7 mouse cellular contexts compared by ENCODE assay signal in genomic region chr3:90668846-90669245, GRCm38 (mm10). TPM values are rescaled to one million over a fixed set of nuclear protein-coding genes. Genes with fewer than 3 reads are reported as not detected.
A peak's percentile ranks its signal among the peaks of the same experiment; 100 is the strongest.
DNase-seq lines count a peak whose midpoint lies in the region; ATAC-seq lines count a peak whose summit lies in the region.

TSS of gene S100a8 (plus strand) at chr3:90668978.

- H3K4me2 ChIP-seq in limb, embryonic 15.5 days: no peak within 1 kb of the TSS
- no peak within 1 kb of the TSS for H3K4me2 ChIP-seq in midbrain, embryonic 16.5 days (ENCODE audit: low read length)

- H3K36me3 ChIP-seq in limb, embryonic 15.5 days: no peaks in the 10 kb centered on the region
- H3K36me3 ChIP-seq in midbrain, embryonic 16.5 days (ENCODE audit: control insufficient read depth, insufficient read depth, low read length): no peaks in the 10 kb centered on the region

- no peak within 1 kb of the TSS for H3K4me3 ChIP-seq in limb, embryonic 15.5 days
- no peak within 1 kb of the TSS for H3K4me3 ChIP-seq in midbrain, embryonic 16.5 days (ENCODE audit: low read depth, low read length)

- H3K4me1 ChIP-seq in limb, embryonic 15.5 days: no peaks in the 10 kb centered on the region
- no peaks in the 10 kb centered on the region for H3K4me1 ChIP-seq in midbrain, embryonic 16.5 days (ENCODE audit: control insufficient read depth, insufficient read depth, low read length)

- WGBS in limb, embryonic 15.5 days: 39% methylated on average over 8 of the region's 8 CpGs
- 77% methylated on average over 8 of the region's 8 CpGs for WGBS in midbrain, embryonic 16.5 days

- no peaks in the 10 kb centered on the region for H3K9me3 ChIP-seq in limb, embryonic 15.5 days
- no peaks in the 10 kb centered on the region for H3K9me3 ChIP-seq in midbrain, embryonic 16.5 days (replicated peaks; ENCODE audit: control insufficient read depth, low read length, poor library complexity, severe bottlenecking)

- H3K27ac ChIP-seq in limb, embryonic 15.5 days: no peak within 1 kb of the TSS
- H3K27ac ChIP-seq in midbrain, embryonic 16.5 days (ENCODE audit: low read length): no peak within 1 kb of the TSS

- ATAC-seq in common myeloid progenitor, adult 5-6 weeks (replicated peaks; ENCODE audit: low read depth, poor library complexity, severe bottlenecking): peak; percentile 57; the same call in 1 of the 2 replicates
- ATAC-seq in limb, embryonic 15.5 days (ENCODE audit: insufficient number of reproducible peaks, low FRiP score, low TSS enrichment, low read depth): no peak
- ATAC-seq in neutrophil, adult 5-6 weeks (ENCODE audit: extremely low read depth, insufficient number of reproducible peaks, low FRiP score, poor library complexity, severe bottlenecking): peak; percentile 77
- ATAC-seq in midbrain, embryonic 16.5 days: no peak

- H3K27me3 ChIP-seq in limb, embryonic 15.5 days: no peaks in the 10 kb centered on the region
- no peaks in the 10 kb centered on the region for H3K27me3 ChIP-seq in midbrain, embryonic 16.5 days (ENCODE audit: control insufficient read depth, insufficient read depth, low read depth, low read length)

- H3K9ac ChIP-seq in limb, embryonic 15.5 days: no peak within 1 kb of the TSS
- no peak within 1 kb of the TSS for H3K9ac ChIP-seq in midbrain, embryonic 16.5 days (ENCODE audit: low read depth, low read length)

- peak; percentile 15 for DNase-seq in ovary, postnatal 36 days (ENCODE audit: low spot score)
- DNase-seq in ovary, postnatal 10 days (ENCODE audit: low spot score): no peak
- DNase-seq in thymus, postnatal 10 days (ENCODE audit: low spot score in 2 of 2): no peak

RNA-seq across cellular contexts. Expression of gene S100a8, which starts in this region (rescaled TPM):
- total RNA-seq in common myeloid progenitor, adult 5-6 weeks (2017): 430 and 433 TPM in 2 replicates
- polyA plus RNA-seq in limb, embryonic 15.5 days (2015; fragmentation: Nextera tagmentation; extraction: Ambion mirVana): 30.5 and 33.3 TPM in 2 replicates
- 8,742 and 9,143 TPM in 2 replicates for total RNA-seq in neutrophil, adult 5-6 weeks (2017)
- polyA plus RNA-seq in midbrain, embryonic 16.5 days (2015; fragmentation: Nextera tagmentation; extraction: Ambion mirVana): 4.1 and 5.6 TPM in 2 replicates

Comparison
In these comparisons a context has a peak if more than half of its experiments do, and no peak if none do; other contexts are left out.
1. RNA of gene S100a8 (total RNA-seq): 8,742 to 9,143 TPM in neutrophil, adult 5-6 weeks; 430 to 433 TPM in common myeloid progenitor, adult 5-6 weeks; every median in the first group is over 10 times any median in the second.
2. ATAC-seq: peak in common myeloid progenitor, adult 5-6 weeks (single experiment) and neutrophil, adult 5-6 weeks (single experiment); none in limb, embryonic 15.5 days (single experiment) and midbrain, embryonic 16.5 days (single experiment).